Mouse (Mus musculus) thymus, adult 2 months (tissue): ENCODE data around the gene Gramd1b. TPM values are rescaled to one million over a fixed set of nuclear protein-coding genes. Genes with fewer than 3 reads are reported as not detected.

Source experiments
- DNase-seq: peaks from one replicate; pipeline ENCODE4 v3.0.0; 2021
- H3K27ac ChIP-seq: fragments of 200-500 bp; 2 replicates; pipeline ENCODE4 v1.5.1; 2012; ENCODE audit warnings: low read length, control low read depth; ENCODE audit not compliant: control insufficient read depth, insufficient read depth
- H3K27me3 ChIP-seq: fragments of 200-500 bp; 2 replicates; pipeline ENCODE4 v1.6.1; 2012; ENCODE audit warnings: mild to moderate bottlenecking, low read length, moderate library complexity, mixed read lengths; ENCODE audit not compliant: control insufficient read depth, insufficient read depth
- H3K36me3 ChIP-seq: fragments of 200-500 bp; 2 replicates; pipeline ENCODE4 v1.6.1; 2012; ENCODE audit warnings: mild to moderate bottlenecking, low read length, moderate library complexity; ENCODE audit not compliant: control insufficient read depth, insufficient read depth
- H3K4me1 ChIP-seq: fragments of 200-500 bp; replicated peaks from 2 replicates; pipeline ENCODE4 v1.6.1; 2012; ENCODE audit warnings: low read length; ENCODE audit not compliant: control insufficient read depth, insufficient read depth
- H3K4me3 ChIP-seq: fragments of 200-500 bp; 2 replicates; pipeline ENCODE4 v1.5.1; 2012; ENCODE audit warnings: mild to moderate bottlenecking, low read length, control low read depth, moderate library complexity; ENCODE audit not compliant: control insufficient read depth, insufficient read depth
- CTCF ChIP-seq: fragments of 200-500 bp; IDR thresholded peaks from 2 replicates; pipeline ENCODE4 v1.5.1; 2012; ENCODE audit warnings: mild to moderate bottlenecking, control low read depth, low read length, moderate library complexity, borderline replicate concordance; ENCODE audit not compliant: control insufficient read depth, poor library complexity, insufficient read depth; ENCODE audit errors: extremely low read depth
- POLR2A ChIP-seq: fragments of 200-500 bp; IDR thresholded peaks from 2 replicates; pipeline ENCODE4 v1.6.1; 2012; ENCODE audit warnings: mild to moderate bottlenecking, low read length, control low read depth, moderate library complexity; ENCODE audit not compliant: control insufficient read depth, poor library complexity, insufficient read depth; ENCODE audit errors: extremely low read depth
- WGBS: fragments of 180-500 bp; shearing (Covaris S2); methylation state at CpG from one replicate; pipeline ENCODE4 v1.1.7; 2018; 5-methylcytosine and 5-hydroxymethylcytosine counted together
- polyA plus RNA-seq: library from polyadenylated mRNA; depleted of rRNA; stranded (reverse); fragments of >200 nt; gene quantifications from 2 replicates; pipeline ENCODE4 v1.2.3, GENCODE M21; 2012

Gene Gramd1b
- polyA plus RNA-seq, 1 experiment, result 43.0 TPM

GRCm38 (mm10) chr9:40269103-40269861 lies 261.9 kb downstream of the Gramd1b start, which contains the start of gene Scn3b:
Scn3b (plus strand) TSS chr9:40269217.
- WGBS, result 4% methylated on average over 42 of the region's 42 CpGs
- no peak for DNase-seq

GRCm38 (mm10) chr9:40268748-40269102 lies 262.5 kb downstream of the Gramd1b start:
- WGBS, result 0% methylated on average over 4 of the region's 4 CpGs

More at GRCm38 (mm10) chr9:40269103-40269861, 261.9 kb downstream of the Gramd1b start, which contains the start of gene Scn3b:
- Histone ChIP-seq H3K4me1 (no peaks in the 10 kb centered on the region), H3K27me3 (no peaks in the 10 kb centered on the region; the same call in 1 of the 2 replicates), H3K27ac (no peak within 1 kb of the TSS), H3K4me3 (no peak within 1 kb of the TSS), H3K36me3 (no peaks in the 10 kb centered on the region)
- TF ChIP-seq POLR2A (no peak), CTCF (no peak)

GRCm38 (mm10) chr9:40268040-40268747 lies 263.0 kb downstream of the Gramd1b start:
- DNase-seq, result no peak
- 27% methylated on average over 21 of the region's 21 CpGs for WGBS
- H3K27ac ChIP-seq, result no peak overlapping the region
- H3K27me3 ChIP-seq, result no peaks in the 10 kb centered on the region; the same call in 1 of the 2 replicates
- no peaks in the 10 kb centered on the region for H3K36me3 ChIP-seq
- no peaks in the 10 kb centered on the region for H3K4me1 ChIP-seq
- TF ChIP-seq POLR2A, result no peak
- TF ChIP-seq CTCF, result no peak
- H3K4me3 ChIP-seq, result no peak overlapping the region

More at GRCm38 (mm10) chr9:40268748-40269102, 262.5 kb downstream of the Gramd1b start:
- DNase-seq, result no peak
- Histone ChIP-seq H3K27ac (no peak overlapping the region), H3K4me3 (no peak overlapping the region), H3K27me3 (no peaks in the 10 kb centered on the region; the same call in 1 of the 2 replicates), H3K36me3 (no peaks in the 10 kb centered on the region), H3K4me1 (no peaks in the 10 kb centered on the region)
- TF ChIP-seq CTCF (no peak), POLR2A (no peak)

GRCm38 (mm10) chr9:40263874-40264273 lies 267.3 kb downstream of the Gramd1b start:
- Histone ChIP-seq H3K4me3 (no peak overlapping the region), H3K27me3 (no peaks in the 10 kb centered on the region; the same call in 1 of the 2 replicates), H3K36me3 (no peaks in the 10 kb centered on the region), H3K4me1 (no peaks in the 10 kb centered on the region), H3K27ac (no peak overlapping the region)
- WGBS, result 38% methylated on average over 6 of the region's 6 CpGs
- DNase-seq, result no peak
- no peak for TF ChIP-seq POLR2A
- no peak for TF ChIP-seq CTCF

- no peak for DNase-seq
- WGBS, result 56% methylated on average over 3 of the region's 3 CpGs
These were observed 278.7 kb downstream of the Gramd1b start for GRCm38 (mm10) chr9:40252459-40252858.

GRCm38 (mm10) chr9:40249106-40249505 lies 282.1 kb downstream of the Gramd1b start:
- H3K27me3 ChIP-seq, result no peaks in the 10 kb centered on the region
- H3K4me3 ChIP-seq, result no peak overlapping the region
- no peak overlapping the region for H3K27ac ChIP-seq
- TF ChIP-seq CTCF, result no peak
- no peak for TF ChIP-seq POLR2A
- no peak for DNase-seq
- H3K4me1 ChIP-seq, result no peaks in the 10 kb centered on the region
- H3K36me3 ChIP-seq, result no peaks in the 10 kb centered on the region
- 75% methylated on average over 1 of the region's 1 CpGs for WGBS

More at GRCm38 (mm10) chr9:40252459-40252858, 278.7 kb downstream of the Gramd1b start:
- Histone ChIP-seq H3K27me3 (no peaks in the 10 kb centered on the region), H3K36me3 (no peaks in the 10 kb centered on the region), H3K4me1 (no peaks in the 10 kb centered on the region), H3K4me3 (no peak overlapping the region), H3K27ac (no peak overlapping the region)
- TF ChIP-seq POLR2A (no peak), CTCF (no peak)
